Mouse (Mus musculus) spleen, adult 12 weeks (tissue): Measurements from ENCODE around the gene Gm28038.

Source experiments
- DNase-seq: peaks from one replicate; pipeline ENCODE4 v3.0.0; 2022; ENCODE audit warnings: low spot score

Gm28038 gene

DNA sequence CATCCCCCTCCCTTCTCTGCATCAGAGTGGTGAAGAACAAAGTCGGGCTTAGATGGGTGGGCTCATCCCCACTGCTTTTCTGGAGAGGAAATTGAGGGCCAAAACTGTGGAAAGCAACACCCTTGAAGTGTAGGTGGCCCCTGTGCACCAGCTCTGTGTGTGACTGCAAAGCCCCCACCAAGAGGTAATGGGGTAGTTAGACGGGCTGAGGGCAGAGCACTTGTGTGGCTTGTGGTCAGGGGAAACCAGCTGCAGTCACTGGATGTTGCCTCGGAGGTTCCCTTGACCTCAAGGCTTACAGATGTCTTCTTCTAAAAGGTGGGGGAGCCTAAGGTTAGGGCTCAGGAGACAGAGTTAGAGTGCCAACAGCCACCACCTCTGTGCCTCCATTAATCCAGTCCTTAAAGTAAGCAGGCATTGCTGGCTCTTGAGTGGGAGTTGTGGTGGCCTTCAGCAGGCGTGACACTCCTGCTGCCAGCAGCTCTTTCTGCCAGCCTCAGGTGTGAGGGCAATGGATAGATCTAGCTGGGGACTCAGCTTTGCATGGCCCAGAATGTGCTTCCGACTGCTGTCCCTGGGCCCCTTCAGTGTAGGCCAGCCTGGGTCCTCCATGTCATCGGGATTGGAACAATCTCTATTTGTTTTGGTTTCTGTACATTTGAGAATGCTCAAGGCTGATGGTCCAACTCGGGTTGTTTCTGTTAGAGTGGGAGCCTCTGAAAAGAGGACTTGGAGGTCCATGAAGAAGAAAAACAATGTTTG, 23.0 kb upstream of the Gm28038 start:
- no peak for DNase-seq

GRCm38 (mm10) chr2:30258600-30258999, 22.2 kb upstream of the Gm28038 start:
- no peak for DNase-seq

DNA sequence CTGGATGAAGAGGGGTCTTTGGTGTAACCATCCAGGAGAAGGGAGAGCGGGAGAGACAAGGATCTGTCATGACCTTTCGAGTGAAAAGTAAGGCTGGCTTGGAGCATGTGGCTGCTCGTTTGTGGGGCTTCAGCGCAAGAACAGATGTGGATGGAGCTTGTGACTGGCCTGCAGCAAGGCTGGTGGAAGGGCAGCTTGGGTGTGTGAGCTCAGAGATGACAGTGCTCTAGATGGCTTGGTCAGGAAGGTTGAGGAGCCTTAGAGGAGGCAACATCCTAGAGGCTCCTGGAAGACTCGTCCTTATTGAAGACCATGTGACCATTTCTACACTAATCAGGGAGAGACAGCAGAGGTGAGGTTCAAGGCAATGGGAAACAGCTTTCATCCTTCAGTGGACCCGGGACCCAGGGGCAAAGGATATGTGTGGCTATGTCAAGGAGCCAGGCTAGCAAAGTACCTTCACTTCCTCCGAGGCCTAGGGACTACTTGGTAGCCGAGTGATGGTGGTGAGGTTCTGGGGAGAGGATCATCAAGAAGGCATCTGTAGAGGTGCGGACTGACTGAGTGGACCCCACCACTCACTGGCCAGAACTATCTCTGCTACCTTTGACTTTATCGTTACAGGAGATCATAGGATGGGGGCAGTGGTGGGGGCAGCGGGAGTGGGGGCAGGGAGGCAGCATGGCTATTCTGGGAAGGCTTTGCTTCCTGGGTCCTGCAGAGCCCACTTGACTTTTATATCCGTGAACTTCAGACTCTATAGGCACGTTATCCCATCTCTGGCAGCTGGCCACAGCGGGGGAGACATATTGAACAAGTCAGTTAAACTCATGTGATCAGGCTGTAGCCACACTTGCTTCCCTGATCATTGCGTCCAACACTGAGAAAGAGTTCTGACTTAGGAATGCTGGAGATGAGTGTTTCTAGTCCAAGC, 21.4 kb upstream of the Gm28038 start:
- DNase-seq: no peak

DNA sequence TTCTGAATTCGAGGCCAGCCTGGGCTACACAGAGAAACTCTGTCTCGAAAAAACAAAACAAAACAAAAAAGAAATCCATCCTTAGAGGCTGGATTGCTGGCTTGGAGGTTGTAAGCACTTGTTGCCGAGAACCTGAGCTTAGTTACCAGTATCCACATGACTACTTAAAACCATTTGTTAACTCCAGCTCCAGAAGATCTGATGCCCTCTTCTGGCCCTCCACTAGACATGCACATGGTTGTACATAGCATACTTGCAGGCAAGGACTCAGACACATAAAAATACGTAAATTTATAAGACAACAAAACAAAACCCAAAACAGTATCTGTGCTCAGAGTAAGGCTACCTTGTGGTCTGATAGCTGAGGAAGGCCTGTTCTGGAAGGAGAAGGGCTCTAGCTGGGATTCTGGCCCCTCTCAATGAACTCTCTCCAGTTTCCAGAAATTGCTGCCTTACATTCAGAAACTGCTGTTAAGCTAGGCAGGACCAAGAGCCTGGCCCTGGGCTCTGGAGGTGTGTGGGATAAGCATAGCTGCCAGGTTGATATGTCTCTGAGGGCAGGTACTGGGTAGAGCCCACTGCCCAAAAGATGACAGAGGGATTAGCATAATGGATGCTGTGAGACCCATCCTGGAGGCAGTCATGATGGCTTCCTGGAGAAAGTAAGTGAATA, 19.6 kb upstream of the Gm28038 start:
- no peak for DNase-seq

GRCm38 (mm10) chr2:30261921-30262839, 18.7 kb upstream of the Gm28038 start:
- no peak for DNase-seq

- no peak for DNase-seq
These were observed 17.9 kb upstream of the Gm28038 start for GRCm38 (mm10) chr2:30262840-30263441.

DNA sequence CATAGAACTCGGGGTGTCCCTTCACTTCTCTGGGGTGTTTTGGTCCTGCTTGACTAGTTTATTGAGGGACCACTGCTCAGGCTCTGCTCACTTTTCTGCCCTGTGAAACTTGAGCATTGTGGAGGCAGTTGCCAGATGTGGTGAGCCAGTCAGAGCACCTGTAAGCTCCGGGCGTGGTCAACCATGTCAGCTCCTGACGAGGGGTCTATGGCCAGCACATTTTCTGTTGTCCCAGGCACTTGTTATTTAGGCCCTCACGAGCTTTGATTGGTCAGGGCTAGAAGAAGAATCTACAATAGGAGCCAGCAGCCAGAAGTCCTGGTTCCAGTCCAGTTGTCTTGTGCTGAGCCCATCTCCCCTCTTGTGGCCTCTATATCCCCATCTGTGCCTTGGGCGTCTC, 17.0 kb upstream of the Gm28038 start:
- no peak for DNase-seq

DNA sequence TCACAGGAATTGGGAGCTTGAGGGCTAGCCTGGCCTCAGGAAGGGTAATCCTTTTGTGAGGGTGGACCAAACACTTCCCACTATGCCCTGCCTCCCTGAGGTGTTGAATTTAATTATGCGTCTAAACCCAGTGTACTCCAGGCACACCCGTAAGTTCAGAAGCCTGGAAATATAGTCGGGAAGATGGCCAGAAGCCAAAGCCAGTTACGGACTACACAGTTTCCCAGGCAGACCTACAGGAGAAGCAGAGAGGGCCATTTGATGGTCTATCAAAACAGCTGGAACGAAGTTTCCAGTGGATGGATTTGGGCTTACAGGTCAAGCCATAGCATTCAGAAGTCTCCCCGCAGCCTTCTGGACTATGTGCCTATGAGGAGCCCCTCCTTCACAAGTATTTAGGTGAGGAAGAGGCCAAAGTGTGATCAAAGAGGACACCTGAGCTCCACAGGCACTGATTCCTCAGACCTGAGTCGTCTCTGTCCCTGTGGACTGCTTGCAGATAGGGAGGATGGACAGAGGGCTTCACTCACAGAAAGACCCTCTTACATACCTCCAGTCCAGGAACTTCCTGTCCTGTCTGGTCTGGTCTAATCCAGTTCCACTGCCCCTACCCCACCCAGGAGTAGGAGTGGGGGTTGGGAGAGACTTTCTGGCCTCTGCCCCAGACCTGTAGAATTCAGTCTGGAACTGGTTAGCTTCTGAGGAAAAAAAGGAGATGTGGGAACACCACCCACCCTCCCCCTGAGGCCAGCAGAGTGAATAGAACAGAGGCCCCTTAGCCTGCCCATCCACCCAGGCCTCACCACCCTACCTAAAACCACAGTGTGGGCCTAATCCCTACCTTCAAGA, 15.9 kb upstream of the Gm28038 start:
- no peak for DNase-seq

DNA sequence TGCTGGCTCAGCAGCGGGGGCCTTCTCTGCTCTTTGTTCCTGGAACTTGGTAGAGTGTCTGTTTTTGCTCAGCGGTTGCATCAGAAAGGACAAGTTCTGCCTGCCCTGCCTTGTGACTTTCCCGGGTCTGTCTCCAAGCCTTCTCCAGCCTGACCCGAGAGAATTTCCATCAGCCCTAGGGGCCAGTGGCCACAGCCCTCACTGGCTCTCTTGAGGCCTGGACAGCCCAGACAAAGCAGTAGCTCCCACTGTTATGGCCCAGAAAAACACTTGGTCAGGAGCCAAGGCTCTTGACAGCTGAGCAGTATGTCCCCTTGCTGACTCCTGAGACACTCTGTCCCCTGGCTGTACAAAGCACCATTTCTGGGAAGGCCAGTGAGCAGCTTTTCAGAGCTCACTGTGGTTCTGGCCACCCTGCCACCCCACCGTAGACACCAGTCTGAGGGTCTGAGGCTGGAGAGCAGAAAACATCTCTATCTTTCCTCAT, 15.0 kb upstream of the Gm28038 start, which contains the start of gene Phyhd1:
TSS of gene Phyhd1 (plus strand) at position 437 of the 487 bp plus-strand sequence.
- no peak for DNase-seq

GRCm38 (mm10) chr2:30266392-30266941, 14.4 kb upstream of the Gm28038 start:
- no peak for DNase-seq

GRCm38 (mm10) chr2:30267466-30267865, 13.4 kb upstream of the Gm28038 start:
- no peak for DNase-seq

DNA sequence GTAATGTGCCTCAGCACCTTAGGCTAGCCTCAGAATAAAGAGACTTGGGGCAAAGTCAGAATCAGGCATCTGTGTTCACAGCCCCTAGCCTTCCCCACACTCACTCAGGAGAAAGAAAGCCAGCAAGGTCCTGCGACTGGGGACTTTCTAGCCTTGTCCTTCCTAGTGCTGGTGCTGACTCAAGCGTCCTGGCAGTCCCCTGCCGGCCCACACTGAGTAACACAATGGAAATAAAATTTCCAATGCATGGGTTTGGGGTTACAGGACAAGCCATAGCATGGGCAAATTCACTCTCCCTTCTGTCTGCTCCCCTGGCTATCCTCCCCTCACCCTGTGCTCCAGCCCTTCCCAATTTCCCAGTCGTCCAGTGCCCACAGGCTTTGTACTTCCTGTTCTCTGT, 12.5 kb upstream of the Gm28038 start:
- no peak for DNase-seq

- no peak for DNase-seq
These were observed 11.4 kb upstream of the Gm28038 start for GRCm38 (mm10) chr2:30269241-30269990.

GRCm38 (mm10) chr2:30270134-30270533, 10.7 kb upstream of the Gm28038 start:
- peak; percentile 44 for DNase-seq

DNA sequence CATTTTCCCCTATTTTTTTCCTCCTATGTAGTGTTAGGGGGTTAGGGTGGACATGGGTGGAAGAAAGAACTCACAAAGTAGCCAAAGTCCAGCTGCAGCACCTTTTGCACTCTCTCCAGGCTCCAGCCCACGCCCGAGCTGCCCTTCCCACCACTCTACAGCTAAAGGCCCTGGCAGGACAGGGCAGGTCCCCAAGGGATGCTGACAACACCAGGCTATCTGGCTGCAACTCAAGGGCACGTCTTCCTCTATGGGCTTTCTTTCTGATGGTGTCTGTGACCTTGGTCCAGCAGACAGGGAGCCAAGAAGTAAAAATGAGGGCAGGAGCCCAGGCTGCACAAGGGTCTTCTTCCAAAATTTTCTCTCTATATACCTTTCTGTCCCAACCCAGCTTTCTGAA, 808 bp downstream of the Gm28038 start:
- no peak for DNase-seq

GRCm38 (mm10) chr2:30283193-30283592, 2.4 kb downstream of the Gm28038 start:
- DNase-seq: no peak

GRCm38 (mm10) chr2:30285004-30285403, 4.2 kb downstream of the Gm28038 start:
- no peak for DNase-seq

- DNase-seq: no peak
These were observed 4.8 kb downstream of the Gm28038 start for GRCm38 (mm10) chr2:30285416-30286181.
